ENCODE assay signal across 10 mouse cellular contexts in the genomic region with DNA sequence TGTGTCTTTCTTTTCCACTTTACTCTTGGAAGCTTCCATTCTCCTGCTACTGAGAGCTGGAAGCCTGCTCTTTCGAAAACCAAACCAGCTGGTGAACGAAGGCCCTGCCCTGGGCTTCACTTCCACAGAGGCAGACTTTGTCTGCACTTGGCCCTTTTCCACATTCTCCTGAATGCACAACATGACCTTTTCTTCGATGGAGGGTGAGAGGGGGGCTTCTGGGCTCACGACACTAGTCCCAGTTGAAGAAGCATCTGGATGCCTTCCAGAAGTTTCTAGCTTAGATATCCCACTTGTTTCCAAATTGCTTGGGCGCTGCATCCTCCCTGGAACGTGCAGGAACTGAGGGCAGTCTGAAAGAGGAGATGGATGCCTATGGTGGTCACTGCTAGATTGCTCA.
DNase-seq lines count a peak whose midpoint lies in the region; ATAC-seq and TF ChIP-seq lines count a peak whose summit lies in the region.
"Had no signal": no experiment of that assay in that cellular context is flagged by ENCODE, and none has a peak within 500 bp of the region (broad histone marks: within the 10 kb centered on the region; RNA-seq: fewer than 3 reads in every experiment).

No protein-coding gene starts in this region.

- peak overlapping the region; percentile 3; the same call in 1 of the 2 replicates for H3K27ac ChIP-seq in cerebellum, adult 2 months (ENCODE audit: insufficient read depth, low read length)
- no peak overlapping the region for H3K27ac ChIP-seq in kidney, embryonic 14.5 days (ENCODE audit: low read depth, low read length)
- no peak overlapping the region for H3K27ac ChIP-seq in neural tube, embryonic 14.5 days (ENCODE audit: low read depth, low read length)

- H3K4me1 ChIP-seq in cerebellum, adult 2 months (ENCODE audit: control insufficient read depth, insufficient read depth, low read length) = no peaks in the 10 kb centered on the region
- H3K4me1 ChIP-seq in kidney, embryonic 14.5 days (ENCODE audit: control insufficient read depth, insufficient read depth, low read length) = 0 out of 2 replicates have a peak, but pooled peaks cover 2% of the 10 kb centered on the region
- H3K4me1 ChIP-seq in neural tube, embryonic 14.5 days (ENCODE audit: control insufficient read depth, insufficient read depth, low read length) = no peaks in the 10 kb centered on the region

- H3K36me3 ChIP-seq in kidney, embryonic 14.5 days (ENCODE audit: control insufficient read depth, insufficient read depth, low read length) = no peaks in the 10 kb centered on the region
- 0 out of 2 replicates have a peak, but pooled peaks cover 4% of the 10 kb centered on the region for H3K36me3 ChIP-seq in neural tube, embryonic 14.5 days (ENCODE audit: control insufficient read depth, insufficient read depth, low read length)

- no peak for TF ChIP-seq CTCF in cerebellum, adult 2 months (IDR thresholded peaks at IDR 0.05; ENCODE audit: borderline replicate concordance, insufficient read depth, low read depth, low read length)

- TF ChIP-seq POLR2A in cerebellum, adult 2 months (IDR thresholded peaks at IDR 0.05; ENCODE audit: borderline replicate concordance, insufficient read depth, low read length) = no peak

- no peaks in the 10 kb centered on the region for H3K9me3 ChIP-seq in kidney, embryonic 14.5 days (ENCODE audit: control insufficient read depth, low read length)
- H3K9me3 ChIP-seq in neural tube, embryonic 14.5 days (ENCODE audit: control insufficient read depth, low read length) = no peaks in the 10 kb centered on the region

- peak in 1 of 2 experiments; percentile 37 for DNase-seq in cerebellum, adult 2 months
- DNase-seq in cerebellum, postnatal 36 days = no peak
- peak; percentile 11 for DNase-seq in kidney, postnatal 10 days
- DNase-seq in frontal cortex, postnatal 10 days (ENCODE audit: low spot score in 2 of 2) = peak; percentile 34 to 47
- DNase-seq: adrenal gland, postnatal 14 days; gastrocnemius, postnatal 10 days had no signal

- WGBS in cerebellum, adult 2 months = 22% methylated on average over 6 of the region's 6 CpGs
- WGBS in kidney, embryonic 14.5 days = 72% methylated on average over 6 of the region's 6 CpGs
- 73% methylated on average over 6 of the region's 6 CpGs for WGBS in neural tube, embryonic 14.5 days

- H3K4me2 ChIP-seq in kidney, embryonic 14.5 days (replicated peaks; ENCODE audit: low read depth, low read length) = no peak overlapping the region
- no peak overlapping the region for H3K4me2 ChIP-seq in neural tube, embryonic 14.5 days (ENCODE audit: low read depth, low read length)

- ATAC-seq in kidney, embryonic 14.5 days (ENCODE audit: low FRiP score, low TSS enrichment) = no peak
- ATAC-seq in neural tube, embryonic 14.5 days (ENCODE audit: low read depth) = peak; percentile 75
- ATAC-seq in monocyte, adult 5-6 weeks (replicated peaks; ENCODE audit: insufficient number of reproducible peaks, low FRiP score, low TSS enrichment, poor library complexity, severe bottlenecking) = no peak
- ATAC-seq in inflammation-experienced regulatory T-cells, adult 6 months = no peak

- no peak overlapping the region for H3K9ac ChIP-seq in kidney, embryonic 14.5 days (ENCODE audit: low read depth, low read length)
- no peak overlapping the region for H3K9ac ChIP-seq in neural tube, embryonic 14.5 days (replicated peaks; ENCODE audit: low read depth, low read length)

- H3K27me3 ChIP-seq in cerebellum, adult 2 months (ENCODE audit: control insufficient read depth, insufficient read depth, low read length) = no peaks in the 10 kb centered on the region
- no peaks in the 10 kb centered on the region for H3K27me3 ChIP-seq in kidney, embryonic 14.5 days (ENCODE audit: control insufficient read depth, insufficient read depth, low read length)
- H3K27me3 ChIP-seq in neural tube, embryonic 14.5 days (ENCODE audit: control insufficient read depth, insufficient read depth, low read length) = no peaks in the 10 kb centered on the region

- no peak overlapping the region for H3K4me3 ChIP-seq in cerebellum, adult 2 months (replicated peaks; ENCODE audit: insufficient read depth, low read depth, low read length)
- no peak overlapping the region for H3K4me3 ChIP-seq in kidney, embryonic 14.5 days (ENCODE audit: low read length)
- H3K4me3 ChIP-seq in neural tube, embryonic 14.5 days (ENCODE audit: low read depth, low read length) = no peak overlapping the region

Comparison
In these comparisons a context has a peak if more than half of its experiments do, and no peak if none do; other contexts are left out.
1. DNase-seq: peak in kidney, postnatal 10 days (single experiment) and frontal cortex, postnatal 10 days (2 of 2); none in cerebellum, postnatal 36 days (0 of 2).